Mouse (Mus musculus) cortical plate, adult 2 months (tissue): ENCODE results near the gene Zfp398.

Experiments used
- CTCF ChIP-seq: fragments of 200-500 bp; IDR thresholded peaks from 2 replicates; pipeline ENCODE4 v1.5.1; 2011; ENCODE audit warnings: mild to moderate bottlenecking, control low read depth, low read length; ENCODE audit not compliant: insufficient read depth; ENCODE audit errors: extremely low read depth
- POLR2A ChIP-seq: fragments of 200-500 bp; IDR thresholded peaks from 2 replicates; pipeline ENCODE4 v1.6.1; 2011; ENCODE audit warnings: mild to moderate bottlenecking, low read length, control low read depth; ENCODE audit not compliant: insufficient read depth; ENCODE audit errors: extremely low read depth

DNA sequence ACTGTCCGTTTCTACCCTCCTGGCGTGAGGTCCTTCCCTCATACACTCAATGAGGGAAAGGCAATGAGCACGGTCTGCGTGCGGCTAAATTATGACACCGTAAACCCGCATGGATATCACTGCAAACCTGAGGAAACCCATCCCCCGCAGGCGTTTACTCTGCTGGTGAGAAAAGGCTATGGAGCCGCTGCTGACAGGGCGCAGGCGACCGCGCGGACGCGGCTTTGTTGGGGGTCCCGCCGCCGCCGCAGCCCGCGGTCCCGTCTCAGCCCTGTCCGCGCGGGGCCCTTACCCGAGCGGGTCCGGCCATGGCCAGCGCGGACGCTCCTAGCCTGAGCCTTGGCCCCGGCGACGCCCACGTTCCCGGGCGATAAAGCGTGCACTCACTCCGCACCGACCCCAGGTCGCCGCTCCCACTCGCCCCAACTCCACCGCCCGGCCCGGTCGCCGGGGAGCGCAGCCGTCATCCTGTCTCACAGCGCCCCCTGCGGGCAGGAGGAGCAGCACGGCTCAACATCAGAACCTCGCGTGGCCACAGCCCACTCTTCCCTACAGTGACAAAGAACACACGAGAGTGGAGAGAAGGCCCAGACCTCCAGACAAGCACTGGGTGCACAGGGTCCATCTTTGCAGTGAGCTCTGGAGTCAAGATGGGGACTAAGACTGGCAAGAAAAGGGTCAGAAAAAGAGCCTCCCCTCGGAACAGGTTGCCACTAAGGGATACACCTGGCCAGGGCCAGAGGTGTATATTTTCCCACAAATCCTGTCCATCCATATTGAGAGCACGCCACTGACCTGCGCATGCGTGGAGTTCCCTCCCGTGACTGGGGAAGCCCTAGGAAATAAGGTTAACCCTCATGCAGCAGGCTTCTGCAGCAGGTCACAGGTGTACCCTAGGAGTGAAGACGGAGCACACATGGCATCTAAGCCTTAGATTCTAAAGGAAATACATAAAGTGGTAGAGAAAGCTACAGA, 5.1 kb upstream of the Zfp398 start, which contains the start of gene Zfp786:
- peak; percentile 80 for TF ChIP-seq CTCF
- TF ChIP-seq POLR2A: 0 out of 2 replicates have a peak, but pooled peaks have one; percentile 7
